Mouse (Mus musculus) heart, embryonic 13.5 days (tissue): ENCODE measurements around the gene Gm20825. TPM values are rescaled to one million over a fixed set of nuclear protein-coding genes. Genes with fewer than 3 reads are reported as not detected.
"Not testable (repeated sequence)": the region's sequence is repeated elsewhere in the genome, so short reads cannot be mapped to it uniquely, and the experiment has no call there.

Source experiments
- ATAC-seq: fragments of 200-750 bp; cut with Nextera tagmentation; 2 replicates; pipeline ENCODE4 v1.8.0; 2017; ENCODE audit warnings: moderate TSS enrichment; ENCODE audit not compliant: insufficient number of reproducible peaks, low FRiP score, low TSS enrichment; ENCODE audit errors: extremely low read depth
- H3K27ac ChIP-seq: fragments of 300-500 bp; sonication (generic); replicated peaks from 2 replicates; pipeline ENCODE4 v1.5.1; 2015; ENCODE audit warnings: moderate library complexity, mild to moderate bottlenecking, inconsistent platforms
- H3K27me3 ChIP-seq: fragments of 300-500 bp; sonication (generic); replicated peaks from 2 replicates; pipeline ENCODE4 v1.6.1; 2015; ENCODE audit warnings: mild to moderate bottlenecking, inconsistent platforms
- H3K36me3 ChIP-seq: fragments of 300-500 bp; sonication (generic); 2 replicates; pipeline ENCODE4 v1.6.1; 2015; ENCODE audit warnings: mild to moderate bottlenecking, inconsistent platforms
- H3K4me1 ChIP-seq: fragments of 300-500 bp; sonication (generic); 2 replicates; pipeline ENCODE4 v1.6.1; 2015; ENCODE audit warnings: inconsistent platforms
- H3K4me2 ChIP-seq: fragments of 300-500 bp; sonication (generic); 2 replicates; pipeline ENCODE4 v1.6.1; 2015; ENCODE audit warnings: inconsistent platforms, mild to moderate bottlenecking, moderate library complexity
- H3K4me3 ChIP-seq: fragments of 300-500 bp; sonication (generic); 2 replicates; pipeline ENCODE4 v1.5.1; 2015; ENCODE audit warnings: moderate library complexity, mild to moderate bottlenecking, inconsistent platforms
- H3K9ac ChIP-seq: fragments of 300-500 bp; sonication (generic); 2 replicates; pipeline ENCODE4 v1.6.1; 2015; ENCODE audit warnings: inconsistent platforms, mild to moderate bottlenecking, moderate library complexity
- H3K9me3 ChIP-seq: fragments of 300-500 bp; sonication (generic); 2 replicates; pipeline ENCODE4 v1.6.1; 2016; ENCODE audit warnings: inconsistent platforms
- WGBS: fragments of 180-500 bp; shearing (Covaris S2); methylation state at CpG from one replicate; pipeline ENCODE4 v1.1.7; 2015; ENCODE audit warnings: mixed read lengths; 5-methylcytosine and 5-hydroxymethylcytosine counted together
- polyA plus RNA-seq: library from polyadenylated mRNA; unstranded; fragments of >200 nt; fragmentation: Nextera tagmentation; extraction: Ambion mirVana; gene quantifications from 2 replicates; pipeline ENCODE4 v1.2.1, GENCODE M21; 2015

The Gm20825 gene
- polyA plus RNA-seq: not detected in 2 replicates

DNA sequence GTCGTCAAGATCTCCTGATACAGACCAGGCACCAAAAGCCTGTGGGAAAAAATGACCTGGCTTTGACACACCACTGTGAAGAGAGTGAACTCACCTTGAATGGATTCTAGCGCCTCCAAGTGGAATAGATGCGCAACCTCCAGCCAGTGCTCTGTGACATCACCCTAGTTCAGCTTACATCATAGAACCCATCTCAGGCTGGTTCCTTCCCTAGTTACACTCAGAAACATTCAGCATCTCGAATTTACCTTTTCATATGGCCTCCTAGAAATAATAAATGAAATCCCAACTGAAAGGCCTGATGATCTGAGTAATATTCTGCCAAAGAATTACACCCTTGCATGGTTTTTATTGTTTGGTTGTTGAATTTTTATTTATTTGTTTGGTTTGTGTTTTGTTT is at the start of gene Gm20825:
TSS of gene Gm20825 (minus strand) at position 101 of the 400 bp plus-strand sequence.
- H3K27ac ChIP-seq, H3K4me3 ChIP-seq, H3K9ac ChIP-seq, H3K4me1 ChIP-seq, H3K9me3 ChIP-seq, H3K4me2 ChIP-seq, H3K36me3 ChIP-seq, ATAC-seq, H3K27me3 ChIP-seq: not testable (repeated sequence)
- 55% methylated on average over 2 of the region's 4 CpGs for WGBS

Other genes starting within 250 kb of the Gm20825 start
- not detected in 2 replicates for gene Gm29049, start 74.3 kb downstream of the Gm20825 start, polyA plus RNA-seq
- gene Gm20824, start 186.4 kb upstream of the Gm20825 start, polyA plus RNA-seq: not detected in 2 replicates